Mouse (Mus musculus): ENCODE results near the gene Ccn2. TPM values are rescaled to one million over a fixed set of nuclear protein-coding genes. Genes with fewer than 3 reads are reported as not detected.
"Not testable (repeated sequence)": the region's sequence is repeated elsewhere in the genome, so short reads cannot be mapped to it uniquely, and the experiment has no call there.

Ccn2 gene
- polyA plus RNA-seq, 1 experiment = 9.8 TPM

GRCm38 (mm10) chr10:24609146-24609545, 13.9 kb downstream of the Ccn2 start:
- Histone ChIP-seq H3K27ac (ENCODE audit: insufficient read depth, low read length) (no peak overlapping the region), H3K27me3 (ENCODE audit: control insufficient read depth, insufficient read depth, low read length) (no peaks in the 10 kb centered on the region; the same call in 1 of the 2 replicates), H3K4me1 (ENCODE audit: control insufficient read depth, insufficient read depth, low read length) (no peaks in the 10 kb centered on the region), H3K4me3 (replicated peaks; ENCODE audit: insufficient read depth, low read depth, low read length) (no peak overlapping the region)
- no peak for DNase-seq
- WGBS = 92% methylated on average over 3 of the region's 3 CpGs
- no peak for TF ChIP-seq CTCF (IDR thresholded peaks at IDR 0.05; ENCODE audit: borderline replicate concordance, insufficient read depth, low read depth, low read length)
- no peak for TF ChIP-seq POLR2A (IDR thresholded peaks at IDR 0.05; ENCODE audit: borderline replicate concordance, insufficient read depth, low read length)

- TF ChIP-seq POLR2A (IDR thresholded peaks at IDR 0.05; ENCODE audit: borderline replicate concordance, insufficient read depth, low read length) (no peak), CTCF (IDR thresholded peaks at IDR 0.05; ENCODE audit: borderline replicate concordance, insufficient read depth, low read depth, low read length) (no peak)
- no peak for DNase-seq
- 71% methylated on average over 9 of the region's 9 CpGs for WGBS
These were observed 14.5 kb downstream of the Ccn2 start for GRCm38 (mm10) chr10:24609766-24610165.

GRCm38 (mm10) chr10:24614726-24615125, 19.5 kb downstream of the Ccn2 start:
- no peak for DNase-seq
- no peak for TF ChIP-seq CTCF (IDR thresholded peaks at IDR 0.05; ENCODE audit: borderline replicate concordance, insufficient read depth, low read depth, low read length)
- WGBS = 87% methylated on average over 4 of the region's 4 CpGs
- no peaks in the 10 kb centered on the region for H3K4me1 ChIP-seq (ENCODE audit: control insufficient read depth, insufficient read depth, low read length)
- H3K4me3 ChIP-seq (replicated peaks; ENCODE audit: insufficient read depth, low read depth, low read length) = no peak overlapping the region
- H3K27ac ChIP-seq (ENCODE audit: insufficient read depth, low read length) = no peak overlapping the region
- H3K27me3 ChIP-seq (ENCODE audit: control insufficient read depth, insufficient read depth, low read length) = no peaks in the 10 kb centered on the region

More at GRCm38 (mm10) chr10:24609766-24610165, 14.5 kb downstream of the Ccn2 start:
- H3K4me3 ChIP-seq (replicated peaks; ENCODE audit: insufficient read depth, low read depth, low read length) = no peak overlapping the region
- no peaks in the 10 kb centered on the region for H3K4me1 ChIP-seq (ENCODE audit: control insufficient read depth, insufficient read depth, low read length)
- no peaks in the 10 kb centered on the region; the same call in 1 of the 2 replicates for H3K27me3 ChIP-seq (ENCODE audit: control insufficient read depth, insufficient read depth, low read length)
- no peak overlapping the region for H3K27ac ChIP-seq (ENCODE audit: insufficient read depth, low read length)

- Histone ChIP-seq H3K4me3 (replicated peaks; ENCODE audit: insufficient read depth, low read depth, low read length) (no peak overlapping the region), H3K4me1 (ENCODE audit: control insufficient read depth, insufficient read depth, low read length) (no peaks in the 10 kb centered on the region), H3K27ac (ENCODE audit: insufficient read depth, low read length) (no peak overlapping the region), H3K27me3 (ENCODE audit: control insufficient read depth, insufficient read depth, low read length) (no peaks in the 10 kb centered on the region)
- no peak for TF ChIP-seq POLR2A (IDR thresholded peaks at IDR 0.05; ENCODE audit: borderline replicate concordance, insufficient read depth, low read length)
- no peak for TF ChIP-seq CTCF (IDR thresholded peaks at IDR 0.05; ENCODE audit: borderline replicate concordance, insufficient read depth, low read depth, low read length)
- no peak for DNase-seq
- 80% methylated on average over 6 of the region's 6 CpGs for WGBS
These were observed 20.6 kb downstream of the Ccn2 start for GRCm38 (mm10) chr10:24615799-24616198.

- H3K27me3 ChIP-seq (ENCODE audit: control insufficient read depth, insufficient read depth, low read length); H3K4me1 ChIP-seq (ENCODE audit: control insufficient read depth, insufficient read depth, low read length); DNase-seq; H3K4me3 ChIP-seq (replicated peaks; ENCODE audit: insufficient read depth, low read depth, low read length); H3K27ac ChIP-seq (ENCODE audit: insufficient read depth, low read length): not testable (repeated sequence)
- WGBS = 98% methylated on average over 1 of the region's 1 CpGs
These were observed 21.3 kb downstream of the Ccn2 start for GRCm38 (mm10) chr10:24616572-24616971.

- no peak for TF ChIP-seq POLR2A (IDR thresholded peaks at IDR 0.05; ENCODE audit: borderline replicate concordance, insufficient read depth, low read length)
- peak; percentile 64 for TF ChIP-seq CTCF (IDR thresholded peaks at IDR 0.05; ENCODE audit: borderline replicate concordance, insufficient read depth, low read depth, low read length)
- WGBS = 46% methylated on average over 9 of the region's 9 CpGs
- Histone ChIP-seq H3K4me1 (ENCODE audit: control insufficient read depth, insufficient read depth, low read length) (no peaks in the 10 kb centered on the region), H3K4me3 (replicated peaks; ENCODE audit: insufficient read depth, low read depth, low read length) (no peak overlapping the region), H3K27ac (ENCODE audit: insufficient read depth, low read length) (no peak overlapping the region), H3K27me3 (ENCODE audit: control insufficient read depth, insufficient read depth, low read length) (no peaks in the 10 kb centered on the region)
- DNase-seq = peak in 1 of 2 experiments; percentile 30
These were observed 26.3 kb downstream of the Ccn2 start for GRCm38 (mm10) chr10:24621572-24621971.

GRCm38 (mm10) chr10:24622586-24622985, 27.3 kb downstream of the Ccn2 start:
- Histone ChIP-seq H3K27ac (ENCODE audit: insufficient read depth, low read length) (no peak overlapping the region), H3K4me3 (replicated peaks; ENCODE audit: insufficient read depth, low read depth, low read length) (no peak overlapping the region), H3K27me3 (ENCODE audit: control insufficient read depth, insufficient read depth, low read length) (no peaks in the 10 kb centered on the region), H3K4me1 (ENCODE audit: control insufficient read depth, insufficient read depth, low read length) (no peaks in the 10 kb centered on the region)
- peak; percentile 19 to 31 for DNase-seq
- WGBS = 31% methylated on average over 7 of the region's 7 CpGs
- TF ChIP-seq POLR2A (IDR thresholded peaks at IDR 0.05; ENCODE audit: borderline replicate concordance, insufficient read depth, low read length) = no peak
- peak; percentile 79 for TF ChIP-seq CTCF (IDR thresholded peaks at IDR 0.05; ENCODE audit: borderline replicate concordance, insufficient read depth, low read depth, low read length)

DNA sequence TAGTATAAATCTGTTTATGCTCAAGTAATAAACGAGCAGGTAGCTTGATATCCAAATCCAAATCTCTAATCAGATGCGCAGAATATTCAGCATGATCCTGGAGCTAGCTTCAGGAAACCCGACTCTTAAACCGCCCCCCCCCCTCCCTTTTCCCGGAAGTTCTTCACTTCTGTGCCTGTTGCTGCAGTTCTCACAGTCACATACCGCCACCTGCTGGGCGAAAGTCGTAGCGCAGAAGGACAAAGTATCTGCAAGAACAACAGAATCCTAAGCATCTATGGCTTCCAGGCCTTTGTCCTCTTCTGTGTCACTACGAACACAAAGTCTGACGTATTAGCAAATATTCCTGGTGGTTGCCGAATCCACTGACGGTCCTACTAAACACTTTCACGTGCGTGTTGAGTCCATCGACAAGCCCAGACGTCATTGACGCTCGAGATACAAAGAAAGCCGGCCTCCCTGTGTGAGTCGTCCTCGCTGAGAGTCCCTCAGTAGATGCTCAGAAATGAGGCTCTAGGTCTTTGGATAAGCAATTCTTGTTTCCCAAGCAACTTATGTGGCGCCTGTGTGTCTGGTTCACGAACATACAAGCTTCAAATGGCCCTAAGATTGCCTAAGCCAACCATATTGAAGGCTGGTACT, 29.9 kb downstream of the Ccn2 start:
- Histone ChIP-seq H3K27me3 (ENCODE audit: control insufficient read depth, insufficient read depth, low read length) (no peaks in the 10 kb centered on the region; the same call in 1 of the 2 replicates), H3K4me3 (replicated peaks; ENCODE audit: insufficient read depth, low read depth, low read length) (no peak overlapping the region), H3K27ac (ENCODE audit: insufficient read depth, low read length) (no peak overlapping the region), H3K4me1 (ENCODE audit: control insufficient read depth, insufficient read depth, low read length) (no peaks in the 10 kb centered on the region)
- 32% methylated on average over 24 of the region's 24 CpGs for WGBS
- DNase-seq = peak; percentile 39 to 55
- TF ChIP-seq POLR2A (IDR thresholded peaks at IDR 0.05; ENCODE audit: borderline replicate concordance, insufficient read depth, low read length) = no peak
- peak; percentile 74 for TF ChIP-seq CTCF (IDR thresholded peaks at IDR 0.05; ENCODE audit: borderline replicate concordance, insufficient read depth, low read depth, low read length)

Measured in cerebellum, adult 2 months (tissue).